Mouse (Mus musculus) heart, postnatal 0 days (tissue): ENCODE data around the gene Epha3.

Source experiments
- CTCF ChIP-seq: IDR thresholded peaks from 2 replicates; pipeline ENCODE4 v1.5.1; 2016; ENCODE audit warnings: antibody characterized with exemption, control low read depth, low read depth
- EP300 ChIP-seq: IDR thresholded peaks from 2 replicates; pipeline ENCODE4 v1.6.1; 2016; ENCODE audit warnings: antibody characterized with exemption, low read depth

GRCm38 (mm10) chr16:63793805-63794204 is 70.2 kb downstream of the Epha3 start:
- TF ChIP-seq CTCF (no peak), EP300 (no peak)
